Mouse (Mus musculus): ENCODE data around the gene Slc51a. TPM values are rescaled to one million over a fixed set of nuclear protein-coding genes. Genes with fewer than 3 reads are reported as not detected.

Slc51a gene
- polyA plus RNA-seq, 1 experiment = not detected

DNA sequence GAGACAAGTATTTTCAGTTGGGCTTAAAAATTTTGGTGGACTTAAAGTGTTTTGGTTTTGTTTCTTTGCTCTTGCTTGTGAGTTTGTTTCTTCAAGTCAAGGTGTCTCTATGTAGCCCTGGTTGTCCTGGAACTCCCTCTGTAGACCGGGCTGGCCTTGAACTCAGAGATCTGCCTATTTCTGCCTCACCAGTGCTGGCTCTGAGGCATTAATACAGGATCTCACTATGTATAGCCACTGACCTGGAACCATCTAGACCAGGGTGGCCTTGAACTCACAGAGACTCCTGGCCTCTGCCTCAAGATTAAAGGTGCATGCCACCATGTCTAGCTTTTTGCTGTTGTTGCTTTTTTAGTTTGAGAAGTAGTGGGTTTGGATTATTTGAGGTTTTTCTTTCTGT, 55.8 kb downstream of the Slc51a start:
- H3K4me3 ChIP-seq (ENCODE audit: insufficient read depth, low read depth, low read length) = no peak overlapping the region
- H3K27ac ChIP-seq (ENCODE audit: insufficient read depth, low read depth, low read length) = no peak overlapping the region
- 96% methylated on average over 1 of the region's 1 CpGs for WGBS
- peaks cover 7% of the 10 kb centered on the region for H3K4me1 ChIP-seq (ENCODE audit: control insufficient read depth, insufficient read depth, low read length)
- TF ChIP-seq CTCF (IDR thresholded peaks at IDR 0.05; ENCODE audit: insufficient read depth, low read depth, low read length) = no peak
- TF ChIP-seq POLR2A (IDR thresholded peaks at IDR 0.05; ENCODE audit: insufficient read depth, low read depth, low read length) = no peak

DNA sequence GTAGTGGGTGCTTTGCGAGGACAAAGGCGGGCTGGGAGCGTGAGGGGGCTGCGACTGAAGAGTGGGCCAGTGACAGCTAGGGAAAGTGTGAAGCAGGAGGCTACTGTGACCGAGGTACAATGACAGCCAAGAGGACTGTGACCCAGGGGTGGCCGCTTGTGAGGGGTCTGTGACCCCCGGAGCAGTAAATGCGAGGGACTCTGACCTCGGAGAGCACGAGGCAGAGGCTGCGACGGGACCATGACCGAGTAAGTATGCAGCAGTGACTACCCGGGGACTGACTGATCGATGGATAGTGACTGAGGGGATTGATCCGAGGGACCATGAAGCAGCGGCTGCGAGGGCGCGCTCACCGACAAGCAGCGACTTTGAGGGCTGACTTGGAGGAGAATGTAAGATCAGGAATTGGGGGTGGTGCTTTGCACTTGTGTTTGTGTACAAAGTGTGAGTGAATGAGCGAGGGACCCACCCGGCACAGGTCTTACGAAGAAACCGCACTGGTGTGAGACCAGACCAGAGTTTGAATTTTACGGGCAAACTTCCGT, 56.6 kb downstream of the Slc51a start:
- peaks cover 7% of the 10 kb centered on the region for H3K4me1 ChIP-seq (ENCODE audit: control insufficient read depth, insufficient read depth, low read length)

DNA sequence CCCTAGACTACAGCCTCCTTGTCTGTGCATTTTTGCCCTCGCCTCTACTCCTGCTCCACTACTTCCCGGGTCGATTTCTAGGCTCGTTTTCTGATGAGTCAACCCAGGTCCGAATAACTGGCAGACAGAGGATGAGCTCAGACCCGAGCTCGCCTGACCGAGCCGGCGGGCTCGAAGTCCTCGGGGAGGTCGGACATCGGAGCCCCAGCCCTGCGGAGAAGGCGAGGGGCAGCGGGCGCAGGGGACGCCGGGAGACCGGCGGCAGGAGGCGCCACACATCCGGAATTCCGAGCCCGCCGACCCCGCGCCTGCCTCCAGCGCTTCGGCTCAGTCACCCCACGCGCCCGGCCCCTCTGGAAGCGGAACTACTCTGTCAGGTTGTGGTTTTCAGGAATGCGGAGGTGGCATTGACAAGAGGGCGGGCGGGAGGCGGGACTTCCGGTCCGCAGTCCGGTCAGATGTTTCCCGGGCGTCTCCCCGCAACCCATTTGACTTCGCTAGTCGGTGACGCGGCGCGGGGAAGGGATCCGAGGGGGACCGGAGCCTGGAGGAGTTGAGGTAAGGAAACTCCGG, 57.1 kb downstream of the Slc51a start, which contains the start of gene Pcyt1a:
Gene Pcyt1a, plus strand, starts transcription at position 448 of the 573 bp plus-strand sequence.
- H3K27ac ChIP-seq (ENCODE audit: insufficient read depth, low read depth, low read length) = peak within 1 kb of the TSS; percentile 74
- peak within 1 kb of the TSS; percentile 76 for H3K4me3 ChIP-seq (ENCODE audit: insufficient read depth, low read depth, low read length)
- under 1% methylated on average over 54 of the region's 54 CpGs for WGBS
- TF ChIP-seq POLR2A (IDR thresholded peaks at IDR 0.05; ENCODE audit: insufficient read depth, low read depth, low read length) = peak; percentile 78
- peak; percentile 27; the same call in 1 of the 2 replicates for TF ChIP-seq CTCF (IDR thresholded peaks at IDR 0.05; ENCODE audit: insufficient read depth, low read depth, low read length)
- peaks cover 7% of the 10 kb centered on the region for H3K4me1 ChIP-seq (ENCODE audit: control insufficient read depth, insufficient read depth, low read length)

More for the DNA sequence above, 56.6 kb downstream of the Slc51a start:
- Histone ChIP-seq H3K4me3 (ENCODE audit: insufficient read depth, low read depth, low read length) (peak overlapping the region; percentile 76), H3K27ac (ENCODE audit: insufficient read depth, low read depth, low read length) (peak overlapping the region; percentile 74)
- no peak for TF ChIP-seq CTCF (IDR thresholded peaks at IDR 0.05; ENCODE audit: insufficient read depth, low read depth, low read length)
- no peak for TF ChIP-seq POLR2A (IDR thresholded peaks at IDR 0.05; ENCODE audit: insufficient read depth, low read depth, low read length)
- WGBS = under 1% methylated on average over 28 of the region's 28 CpGs

DNA sequence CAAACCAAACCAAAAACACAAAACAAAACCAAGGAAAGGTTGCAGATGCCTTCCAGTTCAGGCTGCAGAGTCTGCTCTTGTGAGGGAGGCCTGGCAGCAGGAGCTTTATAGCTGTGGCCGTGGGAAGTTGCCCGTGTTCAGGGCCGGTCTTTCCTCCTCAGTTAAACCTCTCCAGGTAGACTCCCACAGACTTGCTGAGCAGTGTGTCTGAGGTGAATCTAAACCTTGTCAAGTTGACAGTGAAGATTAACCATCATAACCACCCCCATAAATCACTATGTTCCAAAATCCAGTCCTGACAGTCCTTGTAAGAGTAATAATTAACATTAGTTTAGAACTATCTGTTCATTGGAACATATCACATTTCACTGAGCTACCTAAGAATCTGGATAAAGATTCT, 60.2 kb downstream of the Slc51a start:
- no peak for TF ChIP-seq CTCF (IDR thresholded peaks at IDR 0.05; ENCODE audit: insufficient read depth, low read depth, low read length)
- TF ChIP-seq POLR2A (IDR thresholded peaks at IDR 0.05; ENCODE audit: insufficient read depth, low read depth, low read length) = no peak
- peaks cover 4% of the 10 kb centered on the region for H3K4me1 ChIP-seq (ENCODE audit: control insufficient read depth, insufficient read depth, low read length)
- H3K4me3 ChIP-seq (ENCODE audit: insufficient read depth, low read depth, low read length) = no peak overlapping the region
- 90% methylated on average over 3 of the region's 3 CpGs for WGBS
- no peak overlapping the region for H3K27ac ChIP-seq (ENCODE audit: insufficient read depth, low read depth, low read length)

Other genes with a start within 250 kb of the Slc51a start
- gene Fbxo45, start 240.7 kb downstream of the Slc51a start, polyA plus RNA-seq (2012; ENCODE audit: insufficient read depth, insufficient read length, low replicate concordance, missing spikeins) = not detected in 2 replicates
- gene Wdr53, start 240.7 kb downstream of the Slc51a start, polyA plus RNA-seq (2012; ENCODE audit: insufficient read depth, insufficient read length, low replicate concordance, missing spikeins) = not detected in 2 replicates
- gene Smco1, start 216.4 kb downstream of the Slc51a start, polyA plus RNA-seq (2012; ENCODE audit: insufficient read depth, insufficient read length, low replicate concordance, missing spikeins) = not detected in 2 replicates
- not detected in 2 replicates for gene Rnf168, start 210.4 kb downstream of the Slc51a start, polyA plus RNA-seq (2012; ENCODE audit: insufficient read depth, insufficient read length, low replicate concordance, missing spikeins)
- gene Ubxn7, start 155.6 kb downstream of the Slc51a start, polyA plus RNA-seq (2012; ENCODE audit: insufficient read depth, insufficient read length, low replicate concordance, missing spikeins) = 56.5 TPM in 1 of 2 replicates, not detected in the other
- not detected in 2 replicates for gene Tm4sf19, start 87.4 kb downstream of the Slc51a start, polyA plus RNA-seq (2012; ENCODE audit: insufficient read depth, insufficient read length, low replicate concordance, missing spikeins)
- gene Tctex1d2, start 68.2 kb downstream of the Slc51a start, polyA plus RNA-seq (2012; ENCODE audit: insufficient read depth, insufficient read length, low replicate concordance, missing spikeins) = not detected in 2 replicates
- gene Pcyt1a, start 57.0 kb downstream of the Slc51a start, polyA plus RNA-seq (2012; ENCODE audit: insufficient read depth, insufficient read length, low replicate concordance, missing spikeins) = not detected in 2 replicates
- not detected in 2 replicates for gene Zdhhc19, start 8.4 kb upstream of the Slc51a start, polyA plus RNA-seq (2012; ENCODE audit: insufficient read depth, insufficient read length, low replicate concordance, missing spikeins)
- gene Tfrc, start 121.0 kb upstream of the Slc51a start, polyA plus RNA-seq (2012; ENCODE audit: insufficient read depth, insufficient read length, low replicate concordance, missing spikeins) = not detected in 2 replicates
- not detected in 2 replicates for gene Tnk2, start 156.0 kb upstream of the Slc51a start, polyA plus RNA-seq (2012; ENCODE audit: insufficient read depth, insufficient read length, low replicate concordance, missing spikeins)
- not detected in 2 replicates for gene Muc4, start 248.0 kb upstream of the Slc51a start, polyA plus RNA-seq (2012; ENCODE audit: insufficient read depth, insufficient read length, low replicate concordance, missing spikeins)

All from olfactory bulb, adult 2 months (tissue).